Mouse (Mus musculus): ENCODE data around the gene Gm21961.
"Not testable (repeated sequence)": the region's sequence is repeated elsewhere in the genome, so short reads cannot be mapped to it uniquely, and the experiment has no call there.

Gm21961 gene

DNA sequence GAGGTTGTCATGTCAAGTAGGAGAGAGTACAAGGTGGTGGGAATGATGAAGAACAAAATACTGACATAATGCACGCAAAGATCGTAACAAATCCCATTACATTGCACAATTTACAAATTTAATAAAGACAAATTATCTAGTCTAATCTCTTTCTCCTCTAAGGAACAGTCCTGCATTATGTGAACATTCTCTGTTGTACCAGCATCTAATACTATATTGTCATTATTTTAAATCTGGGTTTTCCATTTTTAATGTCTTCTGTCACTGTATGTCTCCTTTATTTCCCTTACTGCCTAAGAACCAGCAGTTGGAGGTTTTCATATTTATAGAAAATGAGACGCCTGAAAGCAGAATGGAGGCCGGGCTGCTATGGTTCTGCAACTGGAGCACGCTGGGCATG lies at the start of gene Gm21961:
Gene Gm21961, minus strand, starts transcription at position 101 of the 400 bp plus-strand sequence.
- no peak for DNase-seq (ENCODE audit: low spot score in 2 of 2)

GRCm38 (mm10) chr15:65041999-65042398 lies 27.3 kb upstream of the Gm21961 start:
- no peak for DNase-seq (ENCODE audit: low spot score in 2 of 2)

DNA sequence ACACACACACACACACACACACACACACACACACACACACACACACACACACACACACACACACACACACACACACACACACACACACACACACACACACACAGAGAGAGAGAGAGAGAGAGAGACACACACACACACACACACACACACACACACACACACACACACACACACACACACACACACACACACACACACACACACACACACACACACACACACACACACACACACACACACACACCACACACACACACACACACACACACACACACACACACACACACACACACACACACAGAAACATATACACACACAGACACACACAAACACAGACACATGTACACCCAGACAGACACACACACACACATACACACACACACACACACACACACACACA lies 24.5 kb upstream of the Gm21961 start:
- DNase-seq (ENCODE audit: low spot score in 2 of 2), result not testable (repeated sequence)

DNA sequence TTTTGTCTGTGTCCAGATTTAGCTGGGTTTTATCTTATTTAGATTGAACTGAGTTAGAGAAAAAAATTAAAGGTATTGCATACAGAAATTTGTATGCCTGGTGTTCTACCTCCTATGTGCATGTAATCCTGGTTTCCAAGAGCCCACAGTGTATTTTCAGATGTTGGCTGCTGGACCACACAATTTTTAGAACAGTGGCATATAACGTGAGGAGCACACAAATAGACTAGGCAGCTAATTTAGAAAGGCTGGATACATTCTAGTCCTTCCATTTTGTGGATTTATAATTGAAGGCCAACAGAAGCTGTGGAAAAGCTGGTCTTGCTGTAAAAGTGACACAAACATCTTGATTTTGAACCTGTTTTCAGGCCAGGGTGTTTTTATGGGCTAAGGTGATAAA lies 3.3 kb upstream of the Gm21961 start:
- no peak for DNase-seq (ENCODE audit: low spot score in 2 of 2)

DNA sequence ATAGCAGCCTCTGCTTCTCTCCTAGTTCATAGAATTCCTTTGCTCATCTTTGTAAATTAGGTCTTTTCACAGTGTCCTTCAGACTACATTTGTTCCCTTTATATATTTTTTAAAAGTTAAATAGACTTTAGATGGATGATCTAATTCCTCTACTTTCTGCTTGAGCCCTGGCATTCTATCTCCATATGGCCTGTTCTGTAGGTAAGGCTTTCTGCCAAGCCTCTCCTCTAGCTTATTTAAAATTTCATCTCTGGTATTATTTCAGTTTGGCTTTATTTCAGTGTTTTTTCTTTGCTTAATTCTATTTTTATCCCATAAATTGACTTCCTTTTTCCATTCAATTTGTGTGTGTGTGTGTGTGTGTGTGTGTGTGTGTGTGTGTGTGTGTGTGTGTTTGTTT lies 8.5 kb downstream of the Gm21961 start:
- DNase-seq (ENCODE audit: low spot score in 2 of 2), result peak in 1 of 2 experiments; percentile 2

GRCm38 (mm10) chr15:64994498-64994897 lies 20.2 kb downstream of the Gm21961 start:
- peak in 1 of 2 experiments; percentile 10 for DNase-seq (ENCODE audit: low spot score in 2 of 2)

DNA sequence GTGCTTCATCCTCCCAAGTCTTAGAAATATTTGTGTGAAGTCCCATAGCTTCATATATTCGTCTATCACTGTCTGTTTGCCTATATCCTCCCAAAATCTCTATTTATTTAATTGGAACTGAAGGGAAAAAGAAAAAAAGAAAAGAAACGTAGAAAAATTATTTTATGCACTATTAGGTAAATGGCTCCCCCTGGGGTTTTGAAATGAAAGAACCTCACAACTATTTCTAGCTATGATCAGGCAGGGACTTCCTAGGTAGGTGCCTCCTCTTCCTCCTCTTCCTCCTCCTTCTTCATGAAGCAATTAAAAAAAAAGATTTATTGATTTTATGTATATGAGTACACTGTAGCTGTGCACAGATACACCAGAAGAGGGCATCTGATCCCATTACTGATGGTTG lies 34.7 kb downstream of the Gm21961 start:
- DNase-seq (ENCODE audit: low spot score in 2 of 2), result no peak

GRCm38 (mm10) chr15:64976044-64976805 lies 38.5 kb downstream of the Gm21961 start:
- peak; percentile 2 to 7 for DNase-seq (ENCODE audit: low spot score in 2 of 2)

All from right cerebral cortex, postnatal 36 days (tissue).